Mouse (Mus musculus) thymus, postnatal 0 days (tissue): ENCODE measurements around the gene Npas1. TPM values are rescaled to one million over a fixed set of nuclear protein-coding genes. Genes with fewer than 3 reads are reported as not detected.

Source experiments
- DNase-seq: peaks from one replicate; pipeline ENCODE4 v3.0.0-alpha.2; 2015; ENCODE audit warnings: low spot score
- polyA plus RNA-seq: library from polyadenylated mRNA; unstranded; fragments of >200 nt; fragmentation: Nextera tagmentation; extraction: Ambion mirVana; gene quantifications from 2 replicates; pipeline ENCODE4 v1.2.1, GENCODE M21; 2015

Npas1 gene
- 0.31 and 0.52 TPM in 2 replicates for polyA plus RNA-seq

GRCm38 (mm10) chr7:16477628-16478027, at the start of gene Npas1:
TSS of gene Npas1 (minus strand) at chr7:16477728.
- DNase-seq = no peak

GRCm38 (mm10) chr7:16525995-16526394, 48.5 kb upstream of the Npas1 start:
- no peak for DNase-seq

GRCm38 (mm10) chr7:16525448-16525847, 47.9 kb upstream of the Npas1 start:
- DNase-seq = no peak

- no peak for DNase-seq
Measured at GRCm38 (mm10) chr7:16524308-16524707, 46.8 kb upstream of the Npas1 start.

GRCm38 (mm10) chr7:16519310-16519709, 41.8 kb upstream of the Npas1 start:
- no peak for DNase-seq

- DNase-seq = no peak
Measured at GRCm38 (mm10) chr7:16517198-16517597, 39.7 kb upstream of the Npas1 start.

GRCm38 (mm10) chr7:16507284-16507683, 29.8 kb upstream of the Npas1 start:
- DNase-seq = peak; percentile 75

GRCm38 (mm10) chr7:16505226-16505593, 27.7 kb upstream of the Npas1 start:
- DNase-seq = no peak

- DNase-seq = no peak
Measured at GRCm38 (mm10) chr7:16504573-16505225, 27.2 kb upstream of the Npas1 start.

GRCm38 (mm10) chr7:16501571-16501970, 24.0 kb upstream of the Npas1 start:
- DNase-seq = no peak

- no peak for DNase-seq
Measured at GRCm38 (mm10) chr7:16499671-16500104, 22.2 kb upstream of the Npas1 start.

GRCm38 (mm10) chr7:16496260-16496659, 18.7 kb upstream of the Npas1 start:
- no peak for DNase-seq

GRCm38 (mm10) chr7:16493361-16493760, 15.8 kb upstream of the Npas1 start:
- DNase-seq = peak; percentile 60

GRCm38 (mm10) chr7:16492211-16492610, 14.7 kb upstream of the Npas1 start:
- no peak for DNase-seq

- peak; percentile 90 for DNase-seq
Measured at GRCm38 (mm10) chr7:16491759-16492158, 14.2 kb upstream of the Npas1 start.

- no peak for DNase-seq
Measured at GRCm38 (mm10) chr7:16489948-16490347, 12.4 kb upstream of the Npas1 start.

- no peak for DNase-seq
Measured at GRCm38 (mm10) chr7:16488816-16489215, 11.3 kb upstream of the Npas1 start.

GRCm38 (mm10) chr7:16476600-16476989, 933 bp downstream of the Npas1 start:
- DNase-seq = no peak

GRCm38 (mm10) chr7:16475764-16476599, 1.5 kb downstream of the Npas1 start:
- no peak for DNase-seq

GRCm38 (mm10) chr7:16475321-16475720, 2.2 kb downstream of the Npas1 start:
- DNase-seq = no peak

GRCm38 (mm10) chr7:16474445-16474844, 3.1 kb downstream of the Npas1 start:
- no peak for DNase-seq

- DNase-seq = no peak
Measured at GRCm38 (mm10) chr7:16473847-16474246, 3.7 kb downstream of the Npas1 start.
